Mouse (Mus musculus) Patski (cell line): Measurements from ENCODE around the gene Wnt10b. TPM values are rescaled to one million over a fixed set of nuclear protein-coding genes. Genes with fewer than 3 reads are reported as not detected.
A peak's percentile ranks its signal among the peaks of the same experiment; 100 is the strongest.

Experiments used
- ATAC-seq: fragments of 100-300 bp; one replicate; pipeline ENCODE4 v1.8.0; 2021
- CTCF ChIA-PET: fragments of 350-600 bp; sonication (Branson Sonifier 250); formaldehyde crosslinking; loops from one replicate; lab custom pipeline; 2022; ENCODE audit warnings: inconsistent platforms; lab: Charles Lee
- POLR2A ChIA-PET: fragments of 350-600 bp; sonication (Branson Sonifier 250); formaldehyde crosslinking; loops from one replicate; lab custom pipeline; 2022; ENCODE audit warnings: antibody characterized with exemption, inconsistent platforms; lab: Charles Lee
- DNase-seq: peaks from one replicate; pipeline ENCODE4 v3.0.0-alpha.2; 2011; ENCODE audit warnings: low read depth, low spot score
- H3K27me3 ChIP-seq: fragments of 371-371 bp; one replicate; pipeline ENCODE4 v1.5.1; 2021
- CTCF ChIP-seq: fragments of 100-300 bp; IDR thresholded peaks from one replicate; pipeline ENCODE4 v1.5.1; 2021
- in situ Hi-C: fragments of 300-500 bp; cut with MboI; formaldehyde crosslinking; loops from 3 replicates; pipeline ENCODE4 v1.11.1; 2018; ENCODE audit warnings: low pct_unique_long_range_greater_than_20kb, mixed read lengths
- polyA plus RNA-seq: library from polyadenylated mRNA; unstranded; gene quantifications from one replicate; pipeline ENCODE4 v1.2.3, GENCODE M21; 2021

Gene Wnt10b
- polyA plus RNA-seq, 1 experiment from 2014 or later, result not detected

GRCm38 (mm10) chr15:98788972-98789660, 11.2 kb upstream of the Wnt10b start:
- H3K27me3 ChIP-seq, result peaks cover 39% of the 10 kb centered on the region
- ChIA-PET CTCF (interaction anchor here (1.0 to 3.1 kb wide), 3 partner anchors 10 to 28 kb away, joined by 3 to 9 read pairs (median 6); partner anchors contain the start of gene Ddn), POLR2A (no interaction called here)
- ATAC-seq (no peak), DNase-seq (no peak)
- no peak for TF ChIP-seq CTCF
- in situ Hi-C loops, result loop anchor here (5.0 kb wide), 2 partner anchors 82 to 127 kb away; partner anchors contain the start of genes Ccdc65 and Ddx23

- ChIA-PET CTCF (interaction anchor here (1.0 to 3.1 kb wide), 3 partner anchors 11 to 27 kb away, joined by 3 to 9 read pairs (median 6); partner anchors contain the start of gene Ddn), POLR2A (no interaction called here)
- ATAC-seq, result no peak
- peaks cover 29% of the 10 kb centered on the region for H3K27me3 ChIP-seq
- in situ Hi-C loops, result loop anchor here (5.0 kb wide), 2 partner anchors 81 to 126 kb away; partner anchors contain the start of genes Ccdc65 and Ddx23
- DNase-seq, result no peak
- no peak for TF ChIP-seq CTCF
Measured at GRCm38 (mm10) chr15:98787930-98788329, 10.0 kb upstream of the Wnt10b start.

GRCm38 (mm10) chr15:98785744-98786143, 7.8 kb upstream of the Wnt10b start:
- DNase-seq (no peak), ATAC-seq (no peak)
- TF ChIP-seq CTCF, result no peak
- ChIA-PET CTCF (interaction anchor here (1.8 kb wide), 1 partner anchor 122 kb away, joined by 10 read pairs; the partner anchor contains the start of gene Ddx23), POLR2A (no interaction called here)
- in situ Hi-C loops, result loop anchor here (5.0 kb wide), 2 partner anchors 78 to 123 kb away; partner anchors contain the start of genes Ccdc65 and Ddx23
- H3K27me3 ChIP-seq, result peaks cover 10% of the 10 kb centered on the region

- ATAC-seq (no peak), DNase-seq (no peak)
- no peaks in the 10 kb centered on the region for H3K27me3 ChIP-seq
- CTCF ChIA-PET, result interaction anchor here (1.4 to 2.2 kb wide), 2 partner anchors 13 to 18 kb away, joined by 4 to 6 read pairs; no protein-coding TSS in a partner anchor
- no peak for TF ChIP-seq CTCF
- in situ Hi-C loops, result no loop called here
- POLR2A ChIA-PET, result no interaction called here
Measured at GRCm38 (mm10) chr15:98781166-98781565, 3.2 kb upstream of the Wnt10b start.

GRCm38 (mm10) chr15:98780573-98780972, 2.6 kb upstream of the Wnt10b start:
- H3K27me3 ChIP-seq, result no peaks in the 10 kb centered on the region
- CTCF ChIA-PET, result interaction anchor here (1.4 to 2.2 kb wide), 2 partner anchors 13 to 19 kb away, joined by 4 to 6 read pairs; no protein-coding TSS in a partner anchor
- in situ Hi-C loops, result no loop called here
- DNase-seq, result no peak
- no peak for TF ChIP-seq CTCF
- ATAC-seq, result no peak
- POLR2A ChIA-PET, result no interaction called here

- in situ Hi-C loops, result no loop called here
- DNase-seq (no peak), ATAC-seq (no peak)
- no peak for TF ChIP-seq CTCF
- ChIA-PET POLR2A (no interaction called here), CTCF (interaction anchor here (2.2 kb wide), 1 partner anchor 19 kb away, joined by 6 read pairs; no protein-coding TSS in a partner anchor)
- H3K27me3 ChIP-seq, result no peaks in the 10 kb centered on the region
Measured at GRCm38 (mm10) chr15:98780075-98780474, 2.1 kb upstream of the Wnt10b start.

- ATAC-seq, result no peak
- H3K27me3 ChIP-seq, result no peaks in the 10 kb centered on the region
- no peak for DNase-seq
- POLR2A ChIA-PET, result interaction anchor here (0.6 kb wide), 1 partner anchor 207 kb away, joined by 7 read pairs; no protein-coding TSS in a partner anchor
- CTCF ChIA-PET, result no interaction called here
- TF ChIP-seq CTCF, result no peak
- in situ Hi-C loops, result no loop called here
Measured at GRCm38 (mm10) chr15:98778806-98779205, 856 bp upstream of the Wnt10b start.

GRCm38 (mm10) chr15:98778191-98778770, 331 bp upstream of the Wnt10b start:
- no peak for ATAC-seq
- ChIA-PET CTCF (no interaction called here), POLR2A (interaction anchor here (0.5 kb wide), 1 partner anchor 33 kb away, joined by 3 read pairs; no protein-coding TSS in a partner anchor)
- DNase-seq, result no peak
- TF ChIP-seq CTCF, result no peak
- in situ Hi-C loops, result no loop called here
- no peaks in the 10 kb centered on the region for H3K27me3 ChIP-seq

- in situ Hi-C loops, result no loop called here
- ATAC-seq (no peak), DNase-seq (no peak)
- TF ChIP-seq CTCF, result no peak
- CTCF ChIA-PET, result no interaction called here
- POLR2A ChIA-PET, result no interaction called here
- H3K27me3 ChIP-seq, result no peaks in the 10 kb centered on the region
Measured at GRCm38 (mm10) chr15:98777005-98777616, 839 bp downstream of the Wnt10b start.

- H3K27me3 ChIP-seq, result no peaks in the 10 kb centered on the region
- DNase-seq, result no peak
- CTCF ChIA-PET, result no interaction called here
- in situ Hi-C loops, result no loop called here
- no peak for TF ChIP-seq CTCF
- POLR2A ChIA-PET, result interaction anchor here (0.8 kb wide), 1 partner anchor 13 kb away, joined by 3 read pairs; the partner anchor contains the start of gene Arf3
- peak; percentile 11 for ATAC-seq
Measured at GRCm38 (mm10) chr15:98776280-98777004, 1.5 kb downstream of the Wnt10b start.
